Mouse (Mus musculus): ENCODE results near the gene Nup107. TPM values are rescaled to one million over a fixed set of nuclear protein-coding genes. Genes with fewer than 3 reads are reported as not detected.

Gene Nup107
- total and polyA plus RNA-seq, 3 experiments: 47.7 to 97.0 (median 82.0) TPM

DNA sequence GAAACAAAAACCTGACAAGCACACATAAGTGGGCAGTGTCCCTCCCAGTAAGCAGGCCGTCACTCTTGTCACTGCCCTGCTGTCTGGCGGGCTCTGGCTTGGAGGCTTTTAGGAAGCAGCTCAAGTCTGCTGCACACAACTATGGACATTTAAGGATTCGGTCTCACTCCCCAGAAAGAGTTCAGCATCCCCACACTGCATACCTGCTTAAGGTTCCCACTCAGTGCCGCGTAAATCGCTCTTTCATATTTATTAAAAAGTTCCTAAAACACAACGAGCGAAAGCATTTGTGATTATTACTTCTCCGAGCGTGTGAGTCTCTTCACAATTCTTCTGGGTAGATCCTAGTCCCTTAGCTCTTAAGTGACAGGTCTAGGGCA is 21.4 kb downstream of the Nup107 start:
- H3K79me2 ChIP-seq (replicated peaks; ENCODE audit: control insufficient read depth, extremely low read depth, insufficient read depth, poor library complexity, severe bottlenecking): no peaks in the 10 kb centered on the region
- H3K4me1 ChIP-seq (ENCODE audit: control insufficient read depth in 1 of 2, insufficient read depth in 2 of 2): no peaks in the 10 kb centered on the region
- H3K27ac ChIP-seq (ENCODE audit: insufficient read depth, low read depth): no peak overlapping the region
- H3K36me3 ChIP-seq (replicated peaks in 1 of 2; ENCODE audit: control insufficient read depth in 1 of 2, insufficient read depth in 1 of 2, low read length in 1 of 2): peaks cover 71 to 87% of the 10 kb centered on the region in 2 experiments
- in situ Hi-C loops (cut with MboI; ENCODE audit: low pct_ligation_motif_present, low pct_unique_long_range_greater_than_20kb, low sequenced_read_pairs): no loop called here
- no peak for DNase-seq (ENCODE audit: extremely low read depth)
- H3K4me2 ChIP-seq (ENCODE audit: insufficient read depth, low read depth, poor library complexity, severe bottlenecking): no peak overlapping the region
- H3K27me3 ChIP-seq (replicated peaks): no peaks in the 10 kb centered on the region
- H3K9ac ChIP-seq (ENCODE audit: insufficient read depth, low read depth): no peak overlapping the region
- TF ChIP-seq IRF4 (IDR thresholded peaks at IDR 0.05; ENCODE audit: low read depth, low read length): no peak
- no peak for TF ChIP-seq E2F4 (IDR thresholded peaks at IDR 0.05; ENCODE audit: insufficient replicate concordance, low read depth, low read length)
- TF ChIP-seq ZNF384 (IDR thresholded peaks at IDR 0.05; ENCODE audit: low read depth, low read length): no peak
- TF ChIP-seq USF1 (IDR thresholded peaks at IDR 0.05; ENCODE audit: low read depth, low read length): no peak
- TF ChIP-seq BHLHE40 (IDR thresholded peaks at IDR 0.05; ENCODE audit: low read depth, low read length): no peak
- H3K4me3 ChIP-seq (replicated peaks in 1 of 3; ENCODE audit: low read depth in 2 of 3, low read length in 2 of 3, poor library complexity in 1 of 3): no peak overlapping the region
- dilution Hi-C loops (cut with MboI; ENCODE audit: extremely low pct_ligation_motif_present, extremely low pct_unique_long_range_greater_than_20kb, low sequenced_read_pairs): no loop called here
- H3K9me3 ChIP-seq (replicated peaks; ENCODE audit: low read length): no peaks in the 10 kb centered on the region

DNA sequence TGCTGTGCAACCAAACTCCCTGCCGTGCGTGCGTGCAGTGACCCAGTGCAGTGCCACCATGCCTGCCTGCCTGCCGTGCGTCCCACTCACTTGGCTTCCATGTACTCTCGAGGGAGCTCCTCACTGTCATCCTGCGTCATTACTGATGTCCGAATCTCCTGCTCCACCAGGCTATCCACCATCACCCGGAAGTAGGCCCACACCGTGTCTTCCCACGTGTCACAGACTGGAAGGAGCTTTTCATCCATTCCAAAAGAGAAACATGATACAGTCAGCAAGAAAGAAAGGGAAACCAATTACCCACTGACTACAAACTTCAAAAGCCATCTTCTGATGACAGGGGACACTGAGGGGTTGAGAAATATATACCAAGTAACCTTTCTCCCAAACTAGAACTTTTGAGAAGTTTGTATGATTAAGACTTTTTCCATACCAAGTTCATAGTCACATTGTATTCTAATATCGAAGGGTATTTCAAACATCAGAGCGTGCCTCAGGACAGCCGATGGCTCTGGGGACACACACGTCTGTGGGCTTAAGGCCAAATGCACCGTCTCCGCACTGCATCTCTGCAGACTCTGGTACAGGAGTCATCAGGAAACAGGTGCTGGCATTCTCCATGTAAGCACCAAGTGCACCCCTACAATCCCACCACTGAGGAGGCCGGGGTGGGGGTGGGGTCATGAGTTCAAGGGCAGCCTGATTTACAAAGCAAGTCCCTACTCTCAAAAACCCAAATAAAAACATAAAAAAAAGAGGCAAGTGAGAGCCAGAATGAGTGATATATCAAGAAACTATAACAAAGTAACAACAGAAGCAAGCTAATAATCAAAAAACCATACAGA is 22.0 kb downstream of the Nup107 start:
- H3K4me1 ChIP-seq (ENCODE audit: control insufficient read depth in 1 of 2, insufficient read depth in 2 of 2): no peaks in the 10 kb centered on the region
- no peak overlapping the region for H3K4me3 ChIP-seq (replicated peaks in 1 of 3; ENCODE audit: low read depth in 2 of 3, low read length in 2 of 3, poor library complexity in 1 of 3)
- TF ChIP-seq MYC (IDR thresholded peaks at IDR 0.05; ENCODE audit: low read depth, low read length) (no peak), BHLHE40 (IDR thresholded peaks at IDR 0.05; ENCODE audit: low read depth, low read length) (no peak), MAX (IDR thresholded peaks at IDR 0.05; ENCODE audit: low read length) (no peak), EP300 (IDR thresholded peaks at IDR 0.05; ENCODE audit: low read length) (no peak), ELF1 (IDR thresholded peaks at IDR 0.05; ENCODE audit: low read depth, low read length) (no peak)
- H3K9ac ChIP-seq (ENCODE audit: insufficient read depth, low read depth): no peak overlapping the region
- H3K9me3 ChIP-seq (replicated peaks; ENCODE audit: low read length): no peaks in the 10 kb centered on the region
- H3K36me3 ChIP-seq (replicated peaks in 1 of 2; ENCODE audit: control insufficient read depth in 1 of 2, insufficient read depth in 1 of 2, low read length in 1 of 2): peaks cover 72 to 87% of the 10 kb centered on the region in 2 experiments
- in situ Hi-C loops (cut with MboI; ENCODE audit: low pct_ligation_motif_present, low pct_unique_long_range_greater_than_20kb, low sequenced_read_pairs) (no loop called here), dilution Hi-C loops (cut with MboI; ENCODE audit: extremely low pct_ligation_motif_present, extremely low pct_unique_long_range_greater_than_20kb, low sequenced_read_pairs) (no loop called here)
- no peak overlapping the region for H3K4me2 ChIP-seq (ENCODE audit: insufficient read depth, low read depth, poor library complexity, severe bottlenecking)
- no peaks in the 10 kb centered on the region for H3K27me3 ChIP-seq (replicated peaks)
- H3K27ac ChIP-seq (ENCODE audit: insufficient read depth, low read depth): no peak overlapping the region
- no peaks in the 10 kb centered on the region for H3K79me2 ChIP-seq (replicated peaks; ENCODE audit: control insufficient read depth, extremely low read depth, insufficient read depth, poor library complexity, severe bottlenecking)
- DNase-seq (ENCODE audit: extremely low read depth): no peak

DNA sequence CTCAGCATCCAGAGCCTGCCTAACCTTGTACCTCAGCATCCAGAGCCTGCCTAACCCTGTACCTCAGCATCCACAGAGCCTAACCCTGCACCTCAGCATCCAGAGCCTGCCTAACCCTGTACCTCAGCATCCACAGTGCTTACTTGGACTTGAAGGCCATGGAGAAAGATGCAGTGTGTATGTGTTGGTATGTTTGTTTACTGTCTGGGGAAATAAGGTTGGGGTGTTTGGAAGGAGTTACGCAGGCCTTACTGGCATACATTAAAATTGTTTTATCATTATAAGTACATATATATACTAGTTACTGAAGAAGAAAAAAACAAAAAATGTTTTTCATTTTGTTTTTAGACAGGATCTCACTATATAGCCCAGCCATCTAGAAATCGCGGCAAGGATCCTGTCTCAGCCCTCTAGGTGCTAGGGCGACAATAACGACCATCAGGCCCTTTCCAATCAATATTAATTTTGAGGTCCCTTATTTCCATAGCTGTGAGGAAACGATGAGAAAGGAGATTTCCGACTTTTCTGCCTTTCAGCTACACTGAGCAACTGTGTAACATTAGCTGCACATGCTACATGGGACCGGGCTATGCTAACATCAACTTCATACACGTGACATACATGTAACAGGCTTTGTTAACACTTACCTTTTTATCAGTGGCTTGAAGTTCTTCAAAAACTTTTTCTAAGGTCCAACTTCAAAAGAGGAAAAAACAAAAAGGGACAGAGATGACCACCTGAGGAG is 22.8 kb downstream of the Nup107 start:
- Histone ChIP-seq H3K4me3 (replicated peaks in 1 of 3; ENCODE audit: low read depth in 2 of 3, low read length in 2 of 3, poor library complexity in 1 of 3) (no peak overlapping the region), H3K27me3 (replicated peaks) (no peaks in the 10 kb centered on the region), H3K79me2 (replicated peaks; ENCODE audit: control insufficient read depth, extremely low read depth, insufficient read depth, poor library complexity, severe bottlenecking) (no peaks in the 10 kb centered on the region), H3K4me2 (ENCODE audit: insufficient read depth, low read depth, poor library complexity, severe bottlenecking) (no peak overlapping the region), H3K9me3 (replicated peaks; ENCODE audit: low read length) (no peaks in the 10 kb centered on the region), H3K9ac (ENCODE audit: insufficient read depth, low read depth) (no peak overlapping the region), H3K36me3 (replicated peaks in 1 of 2; ENCODE audit: control insufficient read depth in 1 of 2, insufficient read depth in 1 of 2, low read length in 1 of 2) (peaks cover 70 to 85% of the 10 kb centered on the region in 2 experiments), H3K4me1 (ENCODE audit: control insufficient read depth in 1 of 2, insufficient read depth in 2 of 2) (no peaks in the 10 kb centered on the region), H3K27ac (ENCODE audit: insufficient read depth, low read depth) (no peak overlapping the region)
- dilution Hi-C loops (cut with MboI; ENCODE audit: extremely low pct_ligation_motif_present, extremely low pct_unique_long_range_greater_than_20kb, low sequenced_read_pairs) (no loop called here), in situ Hi-C loops (cut with MboI; ENCODE audit: low pct_ligation_motif_present, low pct_unique_long_range_greater_than_20kb, low sequenced_read_pairs) (no loop called here)
- DNase-seq (ENCODE audit: extremely low read depth): no peak
- no peak for TF ChIP-seq MAZ (IDR thresholded peaks at IDR 0.05; ENCODE audit: low read depth, low read length)
- no peak for TF ChIP-seq USF1 (IDR thresholded peaks at IDR 0.05; ENCODE audit: low read depth, low read length)
- TF ChIP-seq ZNF384 (IDR thresholded peaks at IDR 0.05; ENCODE audit: low read depth, low read length): no peak
- TF ChIP-seq HCFC1 (IDR thresholded peaks at IDR 0.05; ENCODE audit: low read depth, low read length): no peak
- no peak for TF ChIP-seq NELFE (IDR thresholded peaks at IDR 0.05; ENCODE audit: low read depth, low read length)
- TF ChIP-seq TBP (conservative IDR thresholded peaks at IDR 0.05; ENCODE audit: low read depth, low read length): no peak
- no peak for TF ChIP-seq RAD21 (IDR thresholded peaks at IDR 0.05; ENCODE audit: low read depth, low read length)
- TF ChIP-seq SIN3A (IDR thresholded peaks at IDR 0.05; ENCODE audit: low read length): no peak
- no peak for TF ChIP-seq EP300 (IDR thresholded peaks at IDR 0.05; ENCODE audit: low read length)
- TF ChIP-seq UBTF (IDR thresholded peaks at IDR 0.05; ENCODE audit: low read depth, low read length): no peak
- no peak for TF ChIP-seq RCOR1 (conservative IDR thresholded peaks at IDR 0.05; ENCODE audit: low read depth, low read length)
- no peak for TF ChIP-seq IRF4 (IDR thresholded peaks at IDR 0.05; ENCODE audit: low read depth, low read length)
- TF ChIP-seq ZKSCAN1 (IDR thresholded peaks at IDR 0.05; ENCODE audit: borderline replicate concordance, low read depth, low read length): no peak
- no peak for TF ChIP-seq ZC3H11A (IDR thresholded peaks at IDR 0.05; ENCODE audit: low read depth, low read length)
- no peak for TF ChIP-seq MAFK (IDR thresholded peaks at IDR 0.05; ENCODE audit: insufficient replicate concordance, low read length)
- no peak for TF ChIP-seq CHD1 (IDR thresholded peaks at IDR 0.05; ENCODE audit: low read depth, low read length)
- TF ChIP-seq E2F4 (IDR thresholded peaks at IDR 0.05; ENCODE audit: insufficient replicate concordance, low read depth, low read length): no peak
- TF ChIP-seq POLR2AphosphoS2 (IDR thresholded peaks at IDR 0.05; ENCODE audit: low read depth, low read length): no peak

Data from CH12.LX (cell line).